Mouse (Mus musculus) testis, postnatal 10 days (tissue): Measurements from ENCODE around the gene Pelo.

Experiments used
- DNase-seq: peaks from one replicate; pipeline ENCODE4 v3.0.0; 2021; ENCODE audit warnings: low spot score

Pelo gene

DNA sequence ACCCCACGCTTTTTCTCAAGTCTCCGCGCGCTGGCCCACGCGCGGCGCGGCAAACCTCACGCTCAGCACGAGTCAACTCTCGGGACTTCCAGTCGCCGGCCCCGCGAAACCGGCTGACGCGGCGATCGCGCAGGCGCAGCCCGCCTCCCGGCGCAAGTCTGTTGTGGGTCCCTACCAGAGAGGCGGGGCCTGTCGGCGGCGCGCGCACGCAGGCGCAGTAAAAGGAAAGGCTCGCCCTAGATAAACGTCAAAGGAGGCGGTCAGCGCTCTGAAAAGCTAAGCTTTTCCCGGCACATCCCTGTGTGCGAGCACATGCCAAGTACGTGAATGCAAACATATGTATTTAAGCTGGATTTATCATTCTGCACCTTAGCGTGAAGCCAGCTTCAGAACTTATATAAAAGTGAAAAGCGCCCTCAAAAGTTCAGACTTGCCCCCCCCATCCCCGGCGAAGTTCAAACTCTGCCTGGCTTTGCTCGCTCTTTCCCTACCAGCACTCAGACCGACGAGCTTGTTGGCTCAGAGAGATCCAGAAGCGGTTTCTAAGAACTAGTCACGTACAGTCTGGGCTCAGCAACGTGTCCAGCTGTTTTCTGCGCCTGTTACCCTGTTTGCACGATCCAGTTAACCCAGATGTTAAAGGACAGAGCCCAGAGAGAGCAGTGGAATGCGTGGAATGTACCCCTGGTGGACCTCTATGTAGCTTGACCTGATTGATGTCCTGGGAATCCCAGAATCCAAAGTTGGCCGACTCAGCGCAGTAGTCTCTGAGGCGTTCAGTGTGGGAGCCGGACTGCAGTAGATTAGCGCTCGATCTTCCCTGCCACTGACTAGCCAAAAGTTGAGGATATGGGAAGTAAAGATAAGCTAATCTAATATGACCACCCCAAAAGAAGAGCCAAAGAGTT lies at the start of gene Pelo:
Pelo (minus strand) TSS at position 118 of the 908 bp plus-strand sequence.
- peak; percentile 96 for DNase-seq

DNA sequence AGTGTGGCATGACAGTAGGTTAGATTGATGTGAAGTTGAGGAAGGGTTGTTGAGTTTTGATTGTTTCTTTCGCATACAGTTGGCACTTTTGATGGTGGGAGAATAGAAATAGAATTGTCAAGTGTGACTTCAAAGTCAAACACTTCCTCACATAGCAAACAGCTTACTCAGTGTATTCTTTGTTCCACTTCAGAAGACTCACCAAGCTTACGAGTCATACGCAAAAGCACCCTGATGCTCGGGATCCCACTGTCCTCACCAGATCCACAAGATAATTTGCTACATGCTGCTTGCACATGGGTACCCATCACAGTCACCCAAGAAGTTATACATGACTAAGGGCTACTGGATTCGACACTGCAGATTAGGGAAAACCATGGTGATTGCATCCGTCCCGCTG lies 48.5 kb upstream of the Pelo start:
- no peak for DNase-seq

DNA sequence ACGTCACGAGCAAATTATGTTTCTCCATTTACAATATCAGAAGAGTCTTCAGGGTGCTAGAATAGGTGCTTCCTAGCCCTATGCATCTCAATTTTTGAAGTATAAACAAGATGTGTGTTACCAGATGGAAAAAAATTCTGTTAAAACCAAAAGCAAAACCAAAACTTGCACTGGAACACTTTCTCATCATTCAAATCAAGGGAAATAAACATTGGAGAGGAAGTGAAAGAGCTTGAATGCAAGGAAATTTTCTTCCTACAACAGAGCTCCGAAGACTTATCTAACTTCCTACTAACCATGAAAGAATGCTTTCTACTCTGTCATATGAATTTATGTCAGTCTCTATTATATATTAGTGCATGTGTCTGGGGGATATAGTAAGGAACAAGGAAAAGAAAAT lies 46.8 kb upstream of the Pelo start:
- DNase-seq, result no peak

- DNase-seq, result no peak
Observed at GRCm38 (mm10) chr13:115132435-115132834, 42.4 kb upstream of the Pelo start.

GRCm38 (mm10) chr13:115131381-115131780 lies 41.4 kb upstream of the Pelo start:
- DNase-seq, result no peak

- DNase-seq, result no peak
Observed at GRCm38 (mm10) chr13:115130035-115130434, 40.0 kb upstream of the Pelo start.

DNA sequence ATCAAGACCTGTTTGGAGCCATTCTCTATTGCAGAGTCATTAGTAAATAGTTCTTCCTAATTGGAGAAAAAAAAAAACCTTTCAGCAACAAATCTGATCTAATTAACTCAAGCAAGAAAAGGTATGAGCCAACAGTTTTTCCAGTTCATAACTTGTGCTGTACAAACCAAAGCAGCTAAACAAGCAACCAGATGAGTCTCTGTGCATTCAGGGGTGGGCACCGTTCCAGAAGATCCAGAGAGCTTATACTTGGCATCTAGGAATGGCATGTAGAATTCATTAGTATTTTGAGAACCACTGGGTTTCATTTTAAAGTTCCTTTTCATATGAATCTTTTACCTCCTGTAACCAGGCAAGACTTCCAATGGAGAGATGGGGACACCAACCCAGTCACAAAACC lies 37.8 kb upstream of the Pelo start:
- no peak for DNase-seq

DNA sequence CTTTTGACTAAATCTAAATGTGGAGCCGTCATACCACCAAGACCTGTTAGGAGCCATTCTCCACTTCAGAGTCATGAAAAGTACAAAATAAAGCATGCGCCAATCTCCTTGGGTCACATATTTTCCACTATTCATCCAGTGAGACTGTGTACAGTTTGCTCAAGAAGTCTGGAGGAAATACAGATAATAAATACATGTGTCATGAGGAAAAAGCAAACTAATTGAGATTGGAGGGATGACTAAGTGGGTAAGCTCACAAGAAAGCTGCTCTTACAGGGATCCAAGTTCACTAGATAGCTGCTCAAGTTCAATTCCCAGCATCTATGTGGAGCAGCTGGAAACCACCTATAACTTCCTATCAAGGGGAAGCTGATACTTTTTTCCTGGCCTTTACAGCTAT lies 36.5 kb upstream of the Pelo start:
- no peak for DNase-seq

- no peak for DNase-seq
Observed at GRCm38 (mm10) chr13:115125130-115125529, 35.1 kb upstream of the Pelo start.

DNA sequence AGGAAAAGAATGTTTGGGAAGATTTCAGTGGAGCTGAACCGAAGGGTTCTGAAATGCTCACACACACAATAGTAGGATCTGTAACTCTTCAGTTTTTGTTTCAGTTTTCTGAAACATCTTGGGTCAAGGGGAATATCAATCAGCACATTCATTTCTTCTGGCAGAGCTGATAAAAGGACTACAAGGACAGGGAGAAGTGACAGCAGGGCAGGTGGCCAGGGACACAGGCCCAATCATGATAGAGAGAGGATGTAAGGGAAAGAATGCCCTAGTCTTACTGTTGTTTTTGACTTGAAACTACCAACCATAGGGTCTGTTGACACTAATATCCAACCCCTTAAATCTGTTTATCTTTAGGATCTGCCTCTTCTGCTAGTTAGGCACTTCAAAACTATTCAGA lies 34.5 kb upstream of the Pelo start:
- no peak for DNase-seq

DNA sequence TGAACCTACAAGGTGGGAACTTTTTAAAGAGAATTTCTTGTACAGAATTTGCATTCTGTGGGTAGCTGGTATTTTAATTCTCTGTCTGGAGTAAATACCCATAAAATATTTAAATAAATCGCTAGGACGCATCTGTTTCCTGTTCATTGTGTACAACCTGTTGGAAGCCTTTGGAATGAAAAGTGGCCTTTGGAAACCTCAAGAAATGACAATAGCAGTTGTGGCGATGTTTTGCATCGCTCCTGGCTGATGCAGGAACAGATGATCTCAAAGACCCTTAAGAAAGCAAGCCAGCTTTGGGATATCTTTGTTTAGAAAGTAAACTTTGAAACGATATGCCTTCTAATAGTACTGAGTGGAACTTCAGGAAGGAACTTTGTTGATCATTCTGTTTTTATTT lies 28.8 kb upstream of the Pelo start:
- DNase-seq, result no peak

- DNase-seq, result no peak
Observed at GRCm38 (mm10) chr13:115118195-115118594, 28.2 kb upstream of the Pelo start.

DNA sequence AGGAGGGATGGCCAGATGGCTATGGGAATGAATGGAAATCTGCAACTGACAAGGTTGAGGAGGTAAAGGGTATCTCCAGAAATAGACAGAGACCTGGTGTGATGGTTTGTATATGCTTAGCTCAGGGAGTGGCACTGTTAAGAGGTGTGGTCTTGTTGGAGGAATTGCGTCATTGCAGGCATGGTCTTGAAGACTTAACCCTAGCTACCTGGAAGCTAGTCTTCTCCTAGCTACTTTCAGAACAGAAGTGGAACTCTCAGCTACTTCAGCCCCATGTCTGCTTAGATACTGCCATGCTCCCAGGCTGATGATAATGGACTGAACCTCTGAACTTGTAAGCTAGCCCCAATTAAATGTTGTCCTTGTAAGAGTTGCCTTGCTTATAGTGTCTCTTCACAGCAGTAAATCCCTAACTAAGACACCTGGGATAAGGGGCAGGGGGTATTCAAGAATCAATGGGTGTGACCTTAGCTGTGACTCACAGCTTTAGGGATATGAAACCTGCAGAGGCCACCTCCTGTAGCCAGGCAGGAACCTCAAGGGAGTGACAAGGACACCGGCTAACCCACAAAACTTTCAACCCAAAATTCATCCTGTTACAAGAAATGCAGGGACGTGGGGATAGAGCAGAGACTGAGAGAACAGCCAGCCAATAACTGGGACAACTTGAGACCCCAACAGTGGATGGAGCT lies 27.1 kb upstream of the Pelo start:
- DNase-seq, result no peak

DNA sequence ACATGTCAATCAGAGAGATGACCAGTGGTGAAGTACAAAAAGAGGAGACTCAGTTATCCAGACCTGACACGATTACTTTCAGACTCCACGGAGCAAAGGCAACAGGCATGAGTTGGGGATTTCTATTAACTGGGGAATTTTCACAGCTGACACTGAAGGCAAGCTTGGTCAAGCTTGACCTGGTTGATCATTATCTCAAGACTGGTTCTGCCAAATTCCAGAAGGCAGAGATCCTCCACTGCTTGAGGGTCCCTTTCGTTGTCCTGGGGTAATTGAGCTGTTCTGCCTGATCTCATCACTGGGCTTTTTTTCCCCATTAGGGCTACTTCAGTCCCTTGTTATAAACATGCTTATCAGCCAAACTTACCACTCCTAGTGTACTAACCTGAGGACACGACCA lies 19.6 kb upstream of the Pelo start:
- DNase-seq, result no peak

DNA sequence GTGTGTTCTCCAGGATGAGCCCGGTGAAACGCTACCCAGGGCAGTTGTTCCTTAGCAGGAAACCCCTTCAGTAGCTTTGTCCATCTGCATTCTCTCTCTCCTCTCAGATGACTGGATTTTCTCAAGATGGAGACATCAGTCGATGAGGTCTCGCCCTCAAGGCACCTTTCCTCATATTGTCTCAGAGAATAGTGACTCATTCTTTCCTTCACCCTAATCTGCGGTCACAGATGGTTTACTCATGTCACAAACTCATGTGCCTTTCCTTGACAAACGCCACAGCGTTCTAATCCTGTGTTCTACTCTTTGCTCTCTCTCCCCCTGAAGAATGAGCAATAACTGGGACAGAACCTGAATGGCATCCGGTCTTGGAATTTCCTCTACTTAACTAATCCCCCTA lies 17.4 kb upstream of the Pelo start:
- no peak for DNase-seq

DNA sequence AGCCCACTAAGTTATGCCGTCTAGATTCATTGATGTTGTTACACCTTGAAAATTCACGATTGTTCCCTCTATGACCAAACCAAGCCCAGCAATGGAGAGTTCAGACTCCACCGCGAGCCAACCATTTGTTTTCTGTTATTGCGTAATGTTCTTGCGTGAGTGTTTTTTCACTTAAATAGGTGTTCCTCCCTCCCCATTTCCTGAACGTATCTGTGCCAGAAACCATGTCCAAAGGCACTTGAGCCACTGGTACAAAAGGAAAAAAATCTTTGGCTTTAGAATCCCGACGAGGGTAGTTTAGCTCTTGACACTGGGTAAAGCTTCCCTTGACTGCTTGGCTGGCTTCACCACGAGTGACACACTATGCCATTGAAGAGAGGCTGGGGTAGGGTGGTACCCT lies 16.2 kb upstream of the Pelo start:
- no peak for DNase-seq

- DNase-seq, result no peak
Observed at GRCm38 (mm10) chr13:115102754-115103153, 12.8 kb upstream of the Pelo start.

DNA sequence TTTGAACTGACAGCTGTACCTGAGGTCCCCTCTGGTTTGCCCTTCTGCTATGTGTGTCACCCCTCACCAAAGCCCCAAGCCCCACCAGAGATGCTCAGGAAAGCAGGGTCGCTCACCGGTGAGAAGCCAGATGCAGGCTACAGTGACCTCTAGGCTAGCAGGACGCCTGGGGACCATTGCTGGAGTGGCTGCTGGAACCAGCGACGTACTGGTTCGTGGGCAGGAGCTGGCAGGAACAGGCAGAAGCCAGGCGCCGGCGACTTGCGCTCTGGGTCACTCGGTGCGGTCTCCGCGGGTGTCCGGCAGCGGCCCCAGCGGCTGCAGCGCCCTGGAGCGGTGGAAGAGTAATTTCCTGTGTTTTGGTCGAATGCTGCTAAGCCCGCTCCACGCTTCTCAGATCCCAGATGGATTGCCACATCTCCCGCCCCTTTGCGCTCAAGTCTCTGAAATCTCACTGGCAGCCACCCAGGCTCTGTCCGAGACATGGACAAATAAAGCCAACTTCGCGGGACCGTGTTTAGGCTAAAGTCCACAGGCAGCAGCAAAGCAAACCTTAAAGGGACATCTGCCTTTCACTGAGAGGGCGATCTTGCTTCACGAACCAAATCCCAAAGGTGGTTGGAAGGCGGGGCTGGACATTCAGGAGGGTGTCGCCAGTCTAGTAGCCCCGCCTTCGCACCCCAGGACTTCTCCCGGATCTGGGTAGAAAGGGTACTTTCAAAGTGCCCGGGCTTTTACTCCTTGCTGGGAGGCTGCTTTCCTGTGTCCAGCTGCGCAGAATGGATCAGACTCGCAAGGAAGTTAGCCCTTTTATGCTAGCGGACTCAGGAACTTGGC lies 11.6 kb upstream of the Pelo start, which contains the start of the genes Gm49395 and Itga1:
Gm49395 (minus strand) TSS at position 567 of the 837 bp plus-strand sequence.
Itga1 (minus strand) TSS at position 610 of the 837 bp plus-strand sequence.
- peak; percentile 68 for DNase-seq

- DNase-seq, result no peak
Observed at GRCm38 (mm10) chr13:115100381-115101177, 10.6 kb upstream of the Pelo start.

DNA sequence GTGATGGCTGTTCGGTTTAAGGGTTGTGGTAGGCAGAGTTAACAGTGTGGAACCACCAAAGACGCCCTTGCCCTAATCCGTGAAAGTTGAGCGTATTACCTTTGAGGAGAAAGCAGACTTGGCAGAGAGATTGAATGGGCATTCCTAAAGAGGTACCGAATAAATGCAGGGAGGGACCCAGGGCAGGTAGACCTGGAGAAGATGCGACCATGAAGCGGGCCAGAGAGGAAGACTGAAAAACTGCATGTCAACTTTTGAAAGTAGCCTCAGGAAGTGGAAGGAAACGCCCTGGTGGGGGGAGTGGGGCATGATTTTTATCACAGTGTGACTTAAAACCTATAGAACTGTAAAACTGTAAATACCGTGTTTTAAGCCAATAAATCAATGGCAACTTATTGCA lies 9.4 kb upstream of the Pelo start:
- DNase-seq, result no peak

DNA sequence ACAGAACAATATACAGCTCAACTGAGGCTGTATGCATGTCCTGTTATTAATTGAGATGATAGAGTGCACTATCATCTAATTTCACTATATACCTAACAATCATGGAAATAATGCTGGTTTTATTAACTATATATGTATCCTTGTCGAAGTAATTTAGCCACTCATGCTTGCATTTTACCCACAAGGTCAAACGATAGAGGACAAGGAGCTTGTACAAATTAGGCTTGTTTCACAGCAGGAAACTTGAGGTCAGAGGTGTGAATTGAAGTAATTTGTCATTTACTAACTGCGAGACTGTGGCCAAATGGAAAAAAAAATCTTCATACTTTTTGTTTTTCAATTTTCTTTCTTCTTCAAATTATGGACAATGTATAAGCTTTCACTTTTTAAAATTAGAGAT lies 8.2 kb upstream of the Pelo start:
- no peak for DNase-seq

DNA sequence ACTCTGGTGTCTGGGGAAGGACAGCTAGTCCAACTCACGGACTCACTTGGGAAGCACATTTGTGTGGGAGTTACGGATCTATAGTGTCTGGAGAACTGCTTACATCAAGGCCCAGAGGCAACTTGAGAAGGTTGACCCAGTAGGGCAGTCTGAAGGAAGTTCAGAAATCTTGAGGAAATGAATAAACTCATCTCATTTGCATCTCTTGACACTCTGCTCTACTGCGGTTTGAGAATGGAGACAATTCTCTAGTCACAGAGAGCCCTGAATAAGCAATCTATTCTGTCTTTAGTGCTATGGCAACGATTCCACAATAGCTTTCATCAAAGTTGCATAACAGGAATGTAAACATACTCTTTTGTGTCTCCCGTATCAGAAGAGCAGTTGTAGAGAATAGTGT lies 7.0 kb upstream of the Pelo start:
- DNase-seq, result no peak
